Mouse (Mus musculus) right cerebral cortex, postnatal 4 days (tissue): ENCODE results near the gene Slc6a6.
A peak's percentile ranks its signal among the peaks of the same experiment; 100 is the strongest.

Experiments
- DNase-seq: peaks from one replicate; pipeline ENCODE4 v3.0.0-alpha.2; 2022

Gene Slc6a6

GRCm38 (mm10) chr6:91704446-91704845, 20.6 kb downstream of the Slc6a6 start:
- DNase-seq = no peak

GRCm38 (mm10) chr6:91705651-91706050, 21.8 kb downstream of the Slc6a6 start:
- DNase-seq = no peak

- no peak for DNase-seq
These were observed 22.4 kb downstream of the Slc6a6 start for GRCm38 (mm10) chr6:91706072-91706776.

- DNase-seq = no peak
These were observed 23.5 kb downstream of the Slc6a6 start for GRCm38 (mm10) chr6:91707276-91707885.

- no peak for DNase-seq
These were observed 24.2 kb downstream of the Slc6a6 start for GRCm38 (mm10) chr6:91707886-91708564.

- DNase-seq = no peak
These were observed 25.1 kb downstream of the Slc6a6 start for GRCm38 (mm10) chr6:91708919-91709318.

GRCm38 (mm10) chr6:91710345-91710930, 26.6 kb downstream of the Slc6a6 start:
- no peak for DNase-seq

GRCm38 (mm10) chr6:91712097-91712854, 28.4 kb downstream of the Slc6a6 start:
- DNase-seq = no peak

- no peak for DNase-seq
These were observed 29.0 kb downstream of the Slc6a6 start for GRCm38 (mm10) chr6:91712855-91713331.

GRCm38 (mm10) chr6:91713370-91713896, 29.6 kb downstream of the Slc6a6 start:
- DNase-seq = no peak

- no peak for DNase-seq
These were observed 31.2 kb downstream of the Slc6a6 start for GRCm38 (mm10) chr6:91715023-91715422.

GRCm38 (mm10) chr6:91715988-91716810, 32.3 kb downstream of the Slc6a6 start:
- DNase-seq = no peak

- DNase-seq = no peak
These were observed 34.2 kb downstream of the Slc6a6 start for GRCm38 (mm10) chr6:91718067-91718466.

GRCm38 (mm10) chr6:91718603-91719002, 34.8 kb downstream of the Slc6a6 start:
- no peak for DNase-seq

GRCm38 (mm10) chr6:91719042-91719747, 35.3 kb downstream of the Slc6a6 start:
- peak; percentile 57 for DNase-seq

- DNase-seq = peak; percentile 54
These were observed 36.1 kb downstream of the Slc6a6 start for GRCm38 (mm10) chr6:91719865-91720533.

- no peak for DNase-seq
These were observed 36.8 kb downstream of the Slc6a6 start for GRCm38 (mm10) chr6:91720588-91721214.

- no peak for DNase-seq
These were observed 37.4 kb downstream of the Slc6a6 start for GRCm38 (mm10) chr6:91721215-91721701.

- no peak for DNase-seq
These were observed 43.5 kb downstream of the Slc6a6 start for GRCm38 (mm10) chr6:91727361-91727760.
